ENCODE assay signal across 9 mouse cellular contexts in the genomic region with DNA sequence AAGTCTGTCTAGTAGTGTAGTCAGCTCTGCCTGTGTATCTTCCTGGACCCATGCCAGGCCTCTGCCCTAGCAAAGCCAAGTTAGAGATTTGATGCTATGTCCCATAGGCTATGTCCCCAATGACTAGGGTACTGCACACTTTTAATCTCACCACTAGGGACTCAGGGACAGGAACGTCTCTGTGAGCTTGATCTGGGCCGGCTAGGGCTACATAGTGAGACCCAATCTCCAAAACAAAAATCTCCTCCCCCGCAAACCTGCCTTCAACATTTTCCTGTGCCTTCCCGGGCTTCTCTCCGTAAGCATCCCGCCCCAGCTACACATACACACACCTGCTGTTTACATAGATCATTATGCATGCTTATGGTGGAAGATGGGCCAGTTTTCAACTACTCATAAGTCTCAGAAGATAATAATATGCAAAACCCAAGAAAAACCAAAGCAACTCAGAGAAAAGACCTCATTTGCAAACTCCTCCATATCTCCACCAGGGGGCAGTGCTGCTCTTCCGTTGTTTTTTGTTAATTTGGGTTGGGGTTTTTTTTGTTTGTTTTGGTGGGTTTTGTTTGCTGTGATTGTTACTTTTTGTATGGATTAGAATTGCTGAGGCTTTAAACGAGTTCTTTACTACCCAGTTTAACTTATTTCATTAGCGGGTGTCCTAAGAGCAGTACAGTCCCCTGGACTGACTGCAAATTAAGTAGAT. TPM values are rescaled to one million over a fixed set of nuclear protein-coding genes. Genes with fewer than 3 reads are reported as not detected.
DNase-seq lines count a peak whose midpoint lies in the region; ATAC-seq and TF ChIP-seq lines count a peak whose summit lies in the region.
"Had no signal": no experiment of that assay in that cellular context is flagged by ENCODE, and none has a peak within 500 bp of the region (broad histone marks: within the 10 kb centered on the region; RNA-seq: fewer than 3 reads in every experiment).

No protein-coding gene starts in this region.

- H3K4me1 ChIP-seq in heart, embryonic 14.5 days (ENCODE audit: control insufficient read depth in 2 of 2, insufficient read depth in 2 of 2, low read length in 2 of 2) = peaks cover 6 to 14% of the 10 kb centered on the region in 2 experiments; a peak in 3 of 4 replicates
- H3K4me1 ChIP-seq in heart, embryonic 12.5 days (replicated peaks) = peaks cover 15% of the 10 kb centered on the region
- H3K4me1 ChIP-seq in forebrain, embryonic 14.5 days (ENCODE audit: control insufficient read depth, insufficient read depth, low read length) = no peaks in the 10 kb centered on the region
- H3K4me1 ChIP-seq in midbrain, embryonic 13.5 days (replicated peaks) = peaks cover 11% of the 10 kb centered on the region; the same call in 1 of the 2 replicates
- peaks cover 3% of the 10 kb centered on the region; the same call in 1 of the 2 replicates for H3K4me1 ChIP-seq in thymus, adult 2 months (replicated peaks; ENCODE audit: control insufficient read depth, insufficient read depth, low read length)
- H3K4me1 ChIP-seq: liver, embryonic 15.5 days had no signal

- H3K4me2 ChIP-seq in heart, embryonic 14.5 days (ENCODE audit: low read length) = no peak overlapping the region
- H3K4me2 ChIP-seq in heart, embryonic 12.5 days = no peak overlapping the region
- no peak overlapping the region for H3K4me2 ChIP-seq in forebrain, embryonic 14.5 days (ENCODE audit: low read length)
- H3K4me2 ChIP-seq in midbrain, embryonic 13.5 days (replicated peaks) = no peak overlapping the region
- H3K4me2 ChIP-seq: liver, embryonic 15.5 days had no signal

- peaks cover 14% of the 10 kb centered on the region; the same call in 1 of the 2 replicates for H3K36me3 ChIP-seq in heart, embryonic 14.5 days (ENCODE audit: control insufficient read depth, insufficient read depth, low read length)
- peaks cover 11% of the 10 kb centered on the region for H3K36me3 ChIP-seq in heart, embryonic 12.5 days
- H3K36me3 ChIP-seq in forebrain, embryonic 14.5 days (ENCODE audit: control insufficient read depth, insufficient read depth, low read length) = no peaks in the 10 kb centered on the region
- no peaks in the 10 kb centered on the region for H3K36me3 ChIP-seq in midbrain, embryonic 13.5 days
- no peaks in the 10 kb centered on the region for H3K36me3 ChIP-seq in thymus, adult 2 months (ENCODE audit: control insufficient read depth, insufficient read depth, low read length)
- H3K36me3 ChIP-seq: liver, embryonic 15.5 days had no signal

- no peaks in the 10 kb centered on the region for H3K27me3 ChIP-seq in heart, embryonic 14.5 days (ENCODE audit: control insufficient read depth, insufficient read depth, low read length)
- no peaks in the 10 kb centered on the region for H3K27me3 ChIP-seq in heart, embryonic 12.5 days (replicated peaks)
- no peaks in the 10 kb centered on the region for H3K27me3 ChIP-seq in forebrain, embryonic 14.5 days (replicated peaks; ENCODE audit: control insufficient read depth, insufficient read depth, low read length)
- H3K27me3 ChIP-seq in midbrain, embryonic 13.5 days = no peaks in the 10 kb centered on the region
- no peaks in the 10 kb centered on the region for H3K27me3 ChIP-seq in thymus, adult 2 months (ENCODE audit: control insufficient read depth, insufficient read depth, low read length)
- H3K27me3 ChIP-seq: liver, embryonic 15.5 days had no signal

- TF ChIP-seq CTCF in thymus, adult 2 months (IDR thresholded peaks at IDR 0.05; ENCODE audit: borderline replicate concordance, control insufficient read depth, extremely low read depth, insufficient read depth, low read length, poor library complexity) = no peak

- peak; percentile 11 for DNase-seq in thymus, postnatal 14 days
- DNase-seq in thymus, postnatal 25 days = no peak
- DNase-seq in forebrain, embryonic 14.5 days (ENCODE audit: low spot score) = peak; percentile 80
- no peak for DNase-seq in urinary bladder, adult 2 months (ENCODE audit: low spot score)
- no peak for DNase-seq in thymus, adult 2 months

- no peaks in the 10 kb centered on the region for H3K9me3 ChIP-seq in heart, embryonic 14.5 days (ENCODE audit: control insufficient read depth, low read length)
- no peaks in the 10 kb centered on the region for H3K9me3 ChIP-seq in heart, embryonic 12.5 days (replicated peaks)
- no peaks in the 10 kb centered on the region for H3K9me3 ChIP-seq in forebrain, embryonic 14.5 days (replicated peaks; ENCODE audit: control insufficient read depth, low read length)
- no peaks in the 10 kb centered on the region for H3K9me3 ChIP-seq in midbrain, embryonic 13.5 days
- H3K9me3 ChIP-seq: liver, embryonic 15.5 days had no signal

- peak; percentile 27; the same call in 1 of the 2 replicates for ATAC-seq in heart, embryonic 14.5 days (ENCODE audit: insufficient number of reproducible peaks, insufficient read depth, low FRiP score, low read depth)
- no peak for ATAC-seq in heart, embryonic 12.5 days (ENCODE audit: insufficient number of reproducible peaks, low FRiP score)
- peak; percentile 38; the same call in 1 of the 2 replicates for ATAC-seq in forebrain, embryonic 14.5 days
- peak; percentile 64 for ATAC-seq in midbrain, embryonic 13.5 days

- no peak for TF ChIP-seq POLR2A in thymus, adult 2 months (IDR thresholded peaks at IDR 0.05; ENCODE audit: control insufficient read depth, extremely low read depth, insufficient read depth, low read length, poor library complexity)

- H3K9ac ChIP-seq in heart, embryonic 14.5 days (ENCODE audit: low read length) = no peak overlapping the region
- no peak overlapping the region for H3K9ac ChIP-seq in heart, embryonic 12.5 days
- no peak overlapping the region for H3K9ac ChIP-seq in forebrain, embryonic 14.5 days (ENCODE audit: low read length)
- H3K9ac ChIP-seq in midbrain, embryonic 13.5 days (replicated peaks) = no peak overlapping the region
- H3K9ac ChIP-seq: liver, embryonic 15.5 days had no signal

- 22% methylated on average over 9 of the region's 9 CpGs for WGBS in heart, embryonic 14.5 days
- WGBS in heart, embryonic 12.5 days = 29% methylated on average over 9 of the region's 9 CpGs
- WGBS in forebrain, embryonic 14.5 days = 22% methylated on average over 9 of the region's 9 CpGs
- WGBS in midbrain, embryonic 13.5 days = 27% methylated on average over 9 of the region's 9 CpGs
- WGBS in thymus, adult 2 months = 37% methylated on average over 9 of the region's 9 CpGs

- H3K4me3 ChIP-seq in heart, embryonic 14.5 days (ENCODE audit: control insufficient read depth in 1 of 2, insufficient read depth in 1 of 2, low read depth in 1 of 2, low read length in 2 of 2) = no peak overlapping the region
- H3K4me3 ChIP-seq in heart, embryonic 12.5 days = no peak overlapping the region
- H3K4me3 ChIP-seq in forebrain, embryonic 14.5 days (ENCODE audit: low read depth, low read length) = no peak overlapping the region
- H3K4me3 ChIP-seq in midbrain, embryonic 13.5 days (replicated peaks) = no peak overlapping the region
- H3K4me3 ChIP-seq in thymus, adult 2 months (ENCODE audit: control insufficient read depth, insufficient read depth, low read length) = no peak overlapping the region
- H3K4me3 ChIP-seq: liver, embryonic 15.5 days had no signal

- no peak overlapping the region for H3K27ac ChIP-seq in heart, embryonic 14.5 days (replicated peaks in 1 of 2; ENCODE audit: control insufficient read depth in 1 of 2, insufficient read depth in 1 of 2, low read depth in 2 of 2, low read length in 2 of 2)
- no peak overlapping the region for H3K27ac ChIP-seq in heart, embryonic 12.5 days (ENCODE audit: poor library complexity, severe bottlenecking)
- H3K27ac ChIP-seq in forebrain, embryonic 14.5 days (ENCODE audit: low read depth, low read length) = no peak overlapping the region
- H3K27ac ChIP-seq in midbrain, embryonic 13.5 days = no peak overlapping the region
- no peak overlapping the region for H3K27ac ChIP-seq in thymus, adult 2 months (ENCODE audit: control insufficient read depth, insufficient read depth, low read length)
- H3K27ac ChIP-seq: liver, embryonic 15.5 days had no signal

RNA-seq across cellular contexts. Expression of a gene that starts 54.7 kb away (rescaled TPM):
- 24.4 and 29.1 TPM in 2 replicates for polyA plus RNA-seq in heart, embryonic 14.5 days (2014; fragmentation: Nextera tagmentation; extraction: Ambion mirVana)
- 33.6 and 34.6 TPM in 2 replicates for polyA plus RNA-seq in heart, embryonic 12.5 days (2016; fragmentation: Nextera tagmentation; extraction: Ambion mirVana)
- polyA plus RNA-seq in forebrain, embryonic 14.5 days (2014; fragmentation: Nextera tagmentation; extraction: Ambion mirVana) = 205 and 224 TPM in 2 replicates
- polyA plus RNA-seq in midbrain, embryonic 13.5 days (2015; fragmentation: Nextera tagmentation; extraction: Ambion mirVana) = 250 and 255 TPM in 2 replicates
- 21.4 and 26.1 TPM in 2 replicates for polyA plus RNA-seq in urinary bladder, adult 2 months (2012; rRNA removed)
- 37.2 and 37.6 TPM in 2 replicates for polyA plus RNA-seq in thymus, adult 2 months (2012; rRNA removed)

RNA-seq across cellular contexts. Expression of a gene that starts 55.0 kb away (rescaled TPM):
- polyA plus RNA-seq in heart, embryonic 14.5 days (2014; fragmentation: Nextera tagmentation; extraction: Ambion mirVana) = 146 and 156 TPM in 2 replicates
- 150 and 168 TPM in 2 replicates for polyA plus RNA-seq in heart, embryonic 12.5 days (2016; fragmentation: Nextera tagmentation; extraction: Ambion mirVana)
- 289 and 313 TPM in 2 replicates for polyA plus RNA-seq in forebrain, embryonic 14.5 days (2014; fragmentation: Nextera tagmentation; extraction: Ambion mirVana)
- 288 and 302 TPM in 2 replicates for polyA plus RNA-seq in midbrain, embryonic 13.5 days (2015; fragmentation: Nextera tagmentation; extraction: Ambion mirVana)
- 154 and 194 TPM in 2 replicates for polyA plus RNA-seq in urinary bladder, adult 2 months (2012; rRNA removed)
- polyA plus RNA-seq in thymus, adult 2 months (2012; rRNA removed) = 338 and 372 TPM in 2 replicates

Comparison
In these comparisons a context has a peak if more than half of its experiments do, and no peak if none do; other contexts are left out.
1. DNase-seq: peak in thymus, postnatal 14 days (single experiment) and forebrain, embryonic 14.5 days (single experiment); none in thymus, postnatal 25 days (single experiment), urinary bladder, adult 2 months (single experiment) and thymus, adult 2 months (single experiment).